ENCODE assay signal across 12 mouse cellular contexts in the genomic region with DNA sequence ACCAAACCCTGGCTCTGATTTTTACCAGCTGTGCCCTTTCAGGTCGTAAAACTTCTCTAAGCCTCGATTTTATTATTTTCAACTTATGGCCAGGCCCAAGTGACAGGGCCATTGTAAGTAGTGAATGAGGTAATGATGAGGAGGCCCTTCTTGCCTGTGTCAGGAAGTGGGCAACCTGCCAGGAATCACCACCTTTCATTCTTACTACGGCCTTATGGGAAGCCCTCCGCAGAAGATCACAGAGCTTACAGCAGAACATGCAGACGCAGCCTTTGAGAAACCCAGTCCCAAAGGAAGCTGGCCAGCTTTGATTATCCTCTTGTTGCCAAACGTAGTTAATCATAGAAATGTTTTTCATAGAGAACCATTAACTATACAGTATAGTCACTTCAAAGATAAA.
DNase-seq lines count a peak whose midpoint lies in the region; ATAC-seq and TF ChIP-seq lines count a peak whose summit lies in the region.
"Had no signal": no experiment of that assay in that cellular context is flagged by ENCODE, and none has a peak within 500 bp of the region (broad histone marks: within the 10 kb centered on the region; RNA-seq: fewer than 3 reads in every experiment).

No protein-coding gene starts in this region.

- no peak overlapping the region for H3K4me2 ChIP-seq in intestine, embryonic 16.5 days (ENCODE audit: low read depth, low read length)
- H3K4me2 ChIP-seq in lung, postnatal 0 days (replicated peaks; ENCODE audit: low read depth, low read length) = no peak overlapping the region

- intact Hi-C loops in left cerebral cortex, postnatal 36 days (cut with DNase I) = no loop called here

- TF ChIP-seq POLR2A in cerebellum, adult 2 months (IDR thresholded peaks at IDR 0.05; ENCODE audit: borderline replicate concordance, insufficient read depth, low read length) = no peak

- no peak for TF ChIP-seq CTCF in lung, postnatal 0 days (IDR thresholded peaks at IDR 0.05)
- no peak for TF ChIP-seq CTCF in cerebellum, adult 2 months (IDR thresholded peaks at IDR 0.05; ENCODE audit: borderline replicate concordance, insufficient read depth, low read depth, low read length)

- H3K9me3 ChIP-seq in intestine, embryonic 16.5 days (ENCODE audit: control insufficient read depth, low read length) = no peaks in the 10 kb centered on the region
- H3K9me3 ChIP-seq in lung, postnatal 0 days (ENCODE audit: low read length) = no peaks in the 10 kb centered on the region

- H3K27me3 ChIP-seq in intestine, embryonic 16.5 days (replicated peaks; ENCODE audit: control insufficient read depth, insufficient read depth, low read length) = no peaks in the 10 kb centered on the region
- H3K27me3 ChIP-seq in lung, postnatal 0 days (replicated peaks; ENCODE audit: insufficient read depth, low read length) = no peaks in the 10 kb centered on the region
- no peaks in the 10 kb centered on the region for H3K27me3 ChIP-seq in cerebellum, adult 2 months (ENCODE audit: control insufficient read depth, insufficient read depth, low read length)

- DNase-seq in cerebellum, postnatal 10 days = peak; percentile 35 to 37
- DNase-seq in cerebellum, adult 11 months = no peak
- peak; percentile 5 to 20 for DNase-seq in lung, adult 18-20 months
- DNase-seq in lung, postnatal 25 days (ENCODE audit: low spot score) = no peak
- peak; percentile 65 for DNase-seq in lung, postnatal 0 days (ENCODE audit: low spot score)
- no peak for DNase-seq in left cerebral cortex, postnatal 36 days (ENCODE audit: low spot score in 2 of 2)
- DNase-seq in cerebellum, adult 2 months = no peak
- DNase-seq: cerebellum, adult 8-10 months; layer of hippocampus, adult 9-11 months; right cerebral cortex, postnatal 14 days had no signal

- H3K4me1 ChIP-seq in intestine, embryonic 16.5 days (ENCODE audit: control insufficient read depth, insufficient read depth, low read length) = peaks cover 4% of the 10 kb centered on the region; the same call in 1 of the 2 replicates
- peaks cover 5% of the 10 kb centered on the region; the same call in 1 of the 2 replicates for H3K4me1 ChIP-seq in lung, postnatal 0 days (ENCODE audit: insufficient read depth, low read depth, low read length)
- peaks cover 6% of the 10 kb centered on the region for H3K4me1 ChIP-seq in cerebellum, adult 2 months (ENCODE audit: control insufficient read depth, insufficient read depth, low read length)

- H3K27ac ChIP-seq in intestine, embryonic 16.5 days (ENCODE audit: low read length) = no peak overlapping the region
- H3K27ac ChIP-seq in lung, postnatal 0 days (ENCODE audit: low read length) = no peak overlapping the region
- H3K27ac ChIP-seq in cerebellum, adult 2 months (ENCODE audit: insufficient read depth, low read length) = no peak overlapping the region

- WGBS in intestine, embryonic 16.5 days = 10% methylated on average over 6 of the region's 6 CpGs
- WGBS in lung, postnatal 0 days = 11% methylated on average over 6 of the region's 6 CpGs
- 40% methylated on average over 6 of the region's 6 CpGs for WGBS in cerebellum, adult 2 months

- 0 out of 2 replicates have a peak, but pooled peaks have one; percentile 31 for TF ChIP-seq EP300 in lung, postnatal 0 days (IDR thresholded peaks at IDR 0.05)

- H3K4me3 ChIP-seq in intestine, embryonic 16.5 days (ENCODE audit: low read length) = no peak overlapping the region
- H3K4me3 ChIP-seq in lung, postnatal 0 days (ENCODE audit: low read depth, low read length) = no peak overlapping the region
- H3K4me3 ChIP-seq in cerebellum, adult 2 months (replicated peaks; ENCODE audit: insufficient read depth, low read depth, low read length) = no peak overlapping the region
- H3K4me3 ChIP-seq: megakaryocyte, embryonic 14.5 days had no signal

- no peak overlapping the region for H3K9ac ChIP-seq in intestine, embryonic 16.5 days (ENCODE audit: low read depth, low read length)
- no peak overlapping the region for H3K9ac ChIP-seq in lung, postnatal 0 days (replicated peaks; ENCODE audit: low read depth)

- peak; percentile 93 for ATAC-seq in intestine, embryonic 16.5 days
- ATAC-seq in lung, postnatal 0 days = peak; percentile 76

- H3K36me3 ChIP-seq in intestine, embryonic 16.5 days (ENCODE audit: control insufficient read depth, insufficient read depth, low read length) = no peaks in the 10 kb centered on the region
- H3K36me3 ChIP-seq in lung, postnatal 0 days (ENCODE audit: insufficient read depth, low read length) = no peaks in the 10 kb centered on the region

Comparison
In these comparisons a context has a peak if more than half of its experiments do, and no peak if none do; other contexts are left out.
1. DNase-seq: peak in cerebellum, postnatal 10 days (2 of 2), lung, adult 18-20 months (2 of 2) and lung, postnatal 0 days (single experiment); none in cerebellum, adult 11 months (single experiment), lung, postnatal 25 days (single experiment), left cerebral cortex, postnatal 36 days (0 of 2) and cerebellum, adult 2 months (0 of 2).